Mouse (Mus musculus) G1E (cell line): ENCODE measurements around the gene Camk1. TPM values are rescaled to one million over a fixed set of nuclear protein-coding genes. Genes with fewer than 3 reads are reported as not detected.
A peak's percentile ranks its signal among the peaks of the same experiment; 100 is the strongest.

Experiments
- ATAC-seq: 2 replicates; pipeline ENCODE4 v1.8.0; 2016; ENCODE audit warnings: mild to moderate bottlenecking; ENCODE audit not compliant: insufficient number of reproducible peaks, poor library complexity, low FRiP score, severe bottlenecking; ENCODE audit errors: extremely low read depth
- DNase-seq: peaks from one replicate; pipeline ENCODE4 v3.0.0; 2012; ENCODE audit warnings: low spot score
- H3K27me3 ChIP-seq: 2 replicates; pipeline ENCODE4 v1.6.1; 2012; ENCODE audit warnings: mild to moderate bottlenecking, low read length, inconsistent platforms; ENCODE audit not compliant: insufficient read depth
- H3K36me3 ChIP-seq: replicated peaks from 2 replicates; pipeline ENCODE3; 2012; ENCODE audit warnings: mild to moderate bottlenecking, inconsistent platforms
- H3K4me1 ChIP-seq: 2 replicates; pipeline ENCODE4 v1.6.1; 2012; ENCODE audit warnings: low read depth, low read length, inconsistent platforms, mixed read lengths; ENCODE audit not compliant: insufficient read depth
- H3K4me3 ChIP-seq: 2 replicates; pipeline ENCODE4 v1.5.1; 2012; ENCODE audit warnings: low read depth, mild to moderate bottlenecking, inconsistent platforms, low read length, moderate library complexity, mixed read lengths
- H3K9me3 ChIP-seq: replicated peaks from 2 replicates; pipeline ENCODE4 v1.6.1; 2012; ENCODE audit warnings: inconsistent platforms
- CTCF ChIP-seq: IDR thresholded peaks from 2 replicates; pipeline ENCODE4 v1.5.1; 2012; ENCODE audit warnings: low read depth, low read length, inconsistent platforms, mixed read lengths
- GATA1 ChIP-seq: IDR thresholded peaks from 2 replicates; pipeline ENCODE4 v1.6.1; 2012; ENCODE audit warnings: borderline replicate concordance, low read length, inconsistent platforms, mixed read lengths
- GATA2 ChIP-seq: IDR thresholded peaks from 2 replicates; pipeline ENCODE4 v1.6.1; 2012; ENCODE audit warnings: low read depth, low read length, inconsistent platforms, borderline replicate concordance
- POLR2AphosphoS5 ChIP-seq: IDR thresholded peaks from 2 replicates; pipeline ENCODE4 v1.6.1; 2012; ENCODE audit warnings: low read depth, low read length, inconsistent platforms; ENCODE audit not compliant: insufficient replicate concordance
- TAL1 ChIP-seq: conservative IDR thresholded peaks from 2 replicates; pipeline ENCODE4 v1.6.1; 2012; ENCODE audit warnings: low read depth, low read length, inconsistent platforms, mixed read lengths
- polyA plus RNA-seq: library from polyadenylated mRNA; stranded (reverse); fragments of >175 nt; gene quantifications from 2 replicates; pipeline ENCODE4 v1.2.3, GENCODE M21; 2012
- total RNA-seq, 2 experiments: library from RNA; stranded (forward) in 1 of 2; stranded (reverse) in 1 of 2; fragments of 200-1000 nt in 1 of 2; fragments of >200 nt in 1 of 2; fragmentation: Nextera tagmentation in 1 of 2; gene quantifications; 2 replicates each; pipeline ENCODE4 v1.2.3; 2014 to 2017

The Camk1 gene
- total and polyA plus RNA-seq, 3 experiments, result 0.07 to 0.98 (median 0.82) TPM

DNA sequence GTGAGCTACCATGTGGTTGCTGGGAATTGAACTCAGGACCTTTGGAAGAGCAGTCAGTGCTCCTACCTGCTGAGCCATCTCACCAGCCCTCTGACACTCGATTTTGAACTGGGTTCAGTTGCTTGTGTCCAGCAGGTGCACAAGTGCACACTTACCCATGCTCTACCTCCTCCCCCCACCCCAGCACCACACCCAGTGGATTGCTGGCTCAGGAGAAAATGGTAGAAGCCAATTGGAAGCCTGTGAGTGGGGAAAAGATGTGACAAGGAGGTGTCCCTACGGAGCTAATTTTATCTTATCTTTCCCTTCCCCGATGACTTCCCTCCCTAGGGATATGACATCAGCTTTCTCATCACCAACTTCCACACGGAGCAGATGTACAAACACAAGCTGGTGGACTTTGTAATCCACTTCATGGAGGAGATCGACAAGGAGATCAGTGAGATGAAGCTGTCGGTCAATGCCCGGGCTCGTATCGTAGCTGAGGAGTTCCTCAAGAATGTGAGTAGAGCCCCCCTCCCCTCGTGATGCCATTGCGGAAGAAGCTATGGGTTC is 41.5 kb upstream of the Camk1 start:
- no peak for ATAC-seq
- TF ChIP-seq TAL1, result no peak
- H3K4me1 ChIP-seq, result peaks cover 20% of the 10 kb centered on the region

DNA sequence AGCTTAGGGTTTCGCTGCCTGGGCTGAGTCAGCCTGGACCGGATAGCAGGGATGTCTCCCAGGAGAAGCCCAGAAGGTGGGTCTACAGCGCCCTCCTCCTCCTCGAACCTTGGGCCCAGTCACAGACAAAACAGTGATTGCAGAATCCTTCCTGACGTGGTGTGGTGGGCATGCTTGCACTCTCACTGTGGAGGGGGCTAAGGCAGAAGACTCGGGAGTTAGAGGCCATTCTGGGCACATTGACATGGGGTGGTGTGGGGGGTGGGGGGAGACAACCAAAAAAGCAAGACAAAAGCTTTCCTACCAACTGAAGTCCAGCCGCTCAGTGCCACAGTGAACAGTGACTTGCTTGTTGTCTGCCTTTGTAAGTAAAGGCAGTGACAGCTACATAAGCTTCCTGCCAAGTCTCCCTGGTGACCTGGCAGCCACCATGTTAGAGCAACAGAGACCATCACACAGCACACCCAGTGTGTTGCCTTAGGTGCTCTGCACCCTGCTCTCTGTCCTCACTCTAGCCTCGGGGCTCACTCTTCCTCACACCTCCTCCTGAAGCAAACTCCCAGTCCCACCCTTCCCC is 40.7 kb upstream of the Camk1 start:
- TF ChIP-seq POLR2AphosphoS5, result no peak
- no peak for TF ChIP-seq CTCF
- TF ChIP-seq GATA2, result no peak
- no peak for TF ChIP-seq TAL1
- TF ChIP-seq GATA1, result no peak
- H3K27me3 ChIP-seq, result no peaks in the 10 kb centered on the region
- DNase-seq, result no peak
- no peak overlapping the region for H3K4me3 ChIP-seq
- no peaks in the 10 kb centered on the region for H3K9me3 ChIP-seq
- peaks cover 28% of the 10 kb centered on the region for H3K4me1 ChIP-seq
- peaks cover 98% of the 10 kb centered on the region for H3K36me3 ChIP-seq
- no peak for ATAC-seq

More for the DNA sequence above, 41.5 kb upstream of the Camk1 start:
- no peaks in the 10 kb centered on the region for H3K27me3 ChIP-seq
- peaks cover 98% of the 10 kb centered on the region for H3K36me3 ChIP-seq
- no peak for DNase-seq
- H3K4me3 ChIP-seq, result no peak overlapping the region
- no peaks in the 10 kb centered on the region for H3K9me3 ChIP-seq

GRCm38 (mm10) chr6:113380480-113380879 is 36.7 kb upstream of the Camk1 start:
- H3K36me3 ChIP-seq, result peaks cover 72% of the 10 kb centered on the region
- DNase-seq (no peak), ATAC-seq (no peak)
- H3K9me3 ChIP-seq, result no peaks in the 10 kb centered on the region
- peaks cover 46% of the 10 kb centered on the region for H3K4me1 ChIP-seq
- H3K27me3 ChIP-seq, result no peaks in the 10 kb centered on the region
- H3K4me3 ChIP-seq, result no peak overlapping the region; the same call in 1 of the 2 replicates
- TF ChIP-seq TAL1 (no peak), GATA1 (no peak), CTCF (no peak), POLR2AphosphoS5 (no peak), GATA2 (no peak)

- Histone ChIP-seq H3K4me1 (peaks cover 46% of the 10 kb centered on the region), H3K36me3 (peaks cover 73% of the 10 kb centered on the region), H3K27me3 (no peaks in the 10 kb centered on the region), H3K4me3 (peak overlapping the region; percentile 81), H3K9me3 (no peaks in the 10 kb centered on the region)
- TF ChIP-seq GATA2 (no peak), CTCF (no peak), GATA1 (no peak), TAL1 (no peak), POLR2AphosphoS5 (no peak)
- DNase-seq (no peak), ATAC-seq (no peak)
These were observed 35.5 kb upstream of the Camk1 start for GRCm38 (mm10) chr6:113379246-113379645.

GRCm38 (mm10) chr6:113377496-113378385 is 34.0 kb upstream of the Camk1 start, which contains the start of the genes Tada3 and Arpc4:
TSS of gene Tada3 (minus strand) at chr6:113377883.
TSS of gene Arpc4 (plus strand) at chr6:113378115.
- H3K9me3 ChIP-seq, result no peaks in the 10 kb centered on the region
- H3K4me3 ChIP-seq, result peak within 1 kb of the TSS; percentile 81
- DNase-seq, result peak; percentile 92
- H3K27me3 ChIP-seq, result no peaks in the 10 kb centered on the region
- H3K36me3 ChIP-seq, result peaks cover 73% of the 10 kb centered on the region
- no peak for TF ChIP-seq TAL1
- no peak for TF ChIP-seq POLR2AphosphoS5
- no peak for TF ChIP-seq GATA2
- TF ChIP-seq GATA1, result no peak
- TF ChIP-seq CTCF, result no peak
- peak; percentile 86 for ATAC-seq
- peaks cover 52% of the 10 kb centered on the region for H3K4me1 ChIP-seq

DNA sequence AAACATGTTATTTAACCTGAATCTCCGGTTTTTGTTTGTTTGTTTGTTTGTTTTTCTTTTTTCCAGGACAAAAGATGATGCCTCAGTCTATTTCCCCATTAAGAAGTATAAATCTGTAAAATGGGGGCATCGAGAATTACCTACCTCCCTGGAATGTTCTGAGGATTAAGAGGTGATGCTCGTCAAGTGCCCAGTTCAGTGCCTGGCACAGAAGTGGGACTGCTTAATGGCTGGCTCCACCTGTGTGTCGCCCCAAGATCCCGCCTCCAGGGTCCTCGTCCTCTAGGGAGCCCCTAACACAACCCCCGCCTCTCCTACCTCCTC is 33.4 kb upstream of the Camk1 start:
- H3K9me3 ChIP-seq, result no peaks in the 10 kb centered on the region
- H3K4me3 ChIP-seq, result peak overlapping the region; percentile 81
- H3K36me3 ChIP-seq, result peaks cover 73% of the 10 kb centered on the region
- H3K4me1 ChIP-seq, result peaks cover 52% of the 10 kb centered on the region
- DNase-seq (peak; percentile 96), ATAC-seq (no peak; the same call in 1 of the 2 replicates)
- no peaks in the 10 kb centered on the region for H3K27me3 ChIP-seq
- no peak for TF ChIP-seq POLR2AphosphoS5
